Mouse (Mus musculus): Measurements from ENCODE around the gene Mllt11.

- TF ChIP-seq CTCF (IDR thresholded peaks at IDR 0.05; ENCODE audit: low read depth, low read length) (no peak), POLR2A (IDR thresholded peaks at IDR 0.05; ENCODE audit: borderline replicate concordance, low read depth, low read length) (no peak)
These were observed 44.5 kb upstream of the Mllt11 start for GRCm38 (mm10) chr3:95276428-95276934.
